Mouse (Mus musculus) intestine, embryonic 15.5 days (tissue): ENCODE results near the gene Plcd4. TPM values are rescaled to one million over a fixed set of nuclear protein-coding genes. Genes with fewer than 3 reads are reported as not detected.

Experiments used
- polyA plus RNA-seq: library from polyadenylated mRNA; unstranded; fragments of >200 nt; fragmentation: Nextera tagmentation; extraction: Ambion mirVana; gene quantifications from 2 replicates; pipeline ENCODE4 v1.2.1, GENCODE M21; 2015

Gene Plcd4
- polyA plus RNA-seq, 1 experiment from 2014 or later: 0.29 TPM

Other genes starting within 250 kb of the Plcd4 start
- 54.9 and 64.3 TPM in 2 replicates for gene Tmbim1, start 237.3 kb upstream of the Plcd4 start, polyA plus RNA-seq
- 0.39 and 0.53 TPM in 2 replicates for gene Catip, start 180.8 kb upstream of the Plcd4 start, polyA plus RNA-seq
- gene Slc11a1, start 167.7 kb upstream of the Plcd4 start, polyA plus RNA-seq: 6.4 and 6.7 TPM in 2 replicates
- 75.4 and 78.7 TPM in 2 replicates for gene Ctdsp1, start 151.4 kb upstream of the Plcd4 start, polyA plus RNA-seq
- gene Vil1, start 133.5 kb upstream of the Plcd4 start, polyA plus RNA-seq: 135 and 146 TPM in 2 replicates
- 58.9 and 61.4 TPM in 2 replicates for gene Cnot9, start 36.8 kb upstream of the Plcd4 start, polyA plus RNA-seq
- 22.2 and 26.0 TPM in 2 replicates for gene Usp37, start 1.4 kb downstream of the Plcd4 start, polyA plus RNA-seq
- 4.6 and 5.4 TPM in 2 replicates for gene Zfp142, start 45.4 kb downstream of the Plcd4 start, polyA plus RNA-seq
- 21.9 and 22.1 TPM in 2 replicates for gene Bcs1l, start 45.4 kb downstream of the Plcd4 start, polyA plus RNA-seq
- 28.2 and 30.2 TPM in 2 replicates for gene Rnf25, start 58.5 kb downstream of the Plcd4 start, polyA plus RNA-seq
- 4.0 and 5.3 TPM in 2 replicates for gene Stk36, start 58.6 kb downstream of the Plcd4 start, polyA plus RNA-seq
- gene Ttll4, start 118.9 kb downstream of the Plcd4 start, polyA plus RNA-seq: 10.1 and 11.0 TPM in 2 replicates
- gene Cyp27a1, start 170.7 kb downstream of the Plcd4 start, polyA plus RNA-seq: 6.0 and 6.3 TPM in 2 replicates
- gene Prkag3, start 206.3 kb downstream of the Plcd4 start, polyA plus RNA-seq: 0.16 and 0.19 TPM in 2 replicates
- gene Wnt6, start 229.0 kb downstream of the Plcd4 start, polyA plus RNA-seq: 0.18 and 0.58 TPM in 2 replicates
- 0.15 and 0.16 TPM in 2 replicates for gene Wnt10a, start 248.6 kb downstream of the Plcd4 start, polyA plus RNA-seq